Mouse (Mus musculus) kidney, embryonic 16.5 days (tissue): ENCODE data around the gene Fst. TPM values are rescaled to one million over a fixed set of nuclear protein-coding genes. Genes with fewer than 3 reads are reported as not detected.

Source experiments
- ATAC-seq: fragments of 200-750 bp; cut with Nextera tagmentation; 2 replicates; pipeline ENCODE4 v1.8.0; 2017; ENCODE audit warnings: moderate TSS enrichment; ENCODE audit not compliant: low FRiP score, low TSS enrichment
- H3K27ac ChIP-seq: fragments of 300-500 bp; sonication (generic); 2 replicates; pipeline ENCODE4 v1.5.1; 2014; ENCODE audit warnings: low read length
- H3K27me3 ChIP-seq: fragments of 300-500 bp; sonication (generic); 2 replicates; pipeline ENCODE4 v1.6.1; 2014; ENCODE audit warnings: low read length, control low read depth, mixed read lengths; ENCODE audit not compliant: insufficient read depth
- H3K36me3 ChIP-seq: fragments of 300-500 bp; sonication (generic); 2 replicates; pipeline ENCODE4 v1.6.1; 2014; ENCODE audit warnings: low read length, control low read depth, mixed read lengths; ENCODE audit not compliant: insufficient read depth
- H3K4me1 ChIP-seq: fragments of 300-500 bp; sonication (generic); 2 replicates; pipeline ENCODE4 v1.6.1; 2014; ENCODE audit warnings: low read length, control low read depth, mixed read lengths; ENCODE audit not compliant: insufficient read depth
- H3K4me2 ChIP-seq: fragments of 300-500 bp; sonication (generic); replicated peaks from 2 replicates; pipeline ENCODE4 v1.6.1; 2014; ENCODE audit warnings: low read depth, low read length
- H3K4me3 ChIP-seq: fragments of 300-500 bp; sonication (generic); 2 replicates; pipeline ENCODE4 v1.5.1; 2014; ENCODE audit warnings: mild to moderate bottlenecking, low read length
- H3K9ac ChIP-seq: fragments of 300-500 bp; sonication (generic); replicated peaks from 2 replicates; pipeline ENCODE4 v1.6.1; 2014; ENCODE audit warnings: low read length
- H3K9me3 ChIP-seq: fragments of 300-500 bp; sonication (generic); 2 replicates; pipeline ENCODE4 v1.6.1; 2016; ENCODE audit warnings: low read length, control low read depth
- WGBS: fragments of 180-500 bp; shearing (Covaris S2); extraction: QIAGEN DNeasy Blood & Tissue Kit; methylation state at CpG from one replicate; pipeline ENCODE4 v1.1.7; 2014; 5-methylcytosine and 5-hydroxymethylcytosine counted together
- polyA plus RNA-seq: library from polyadenylated mRNA; unstranded; fragments of >200 nt; fragmentation: Nextera tagmentation; extraction: Ambion mirVana; gene quantifications from 2 replicates; pipeline ENCODE4 v1.2.1, GENCODE M21; 2015

The Fst gene
- polyA plus RNA-seq, 1 experiment from 2014 or later = 3.2 TPM

DNA sequence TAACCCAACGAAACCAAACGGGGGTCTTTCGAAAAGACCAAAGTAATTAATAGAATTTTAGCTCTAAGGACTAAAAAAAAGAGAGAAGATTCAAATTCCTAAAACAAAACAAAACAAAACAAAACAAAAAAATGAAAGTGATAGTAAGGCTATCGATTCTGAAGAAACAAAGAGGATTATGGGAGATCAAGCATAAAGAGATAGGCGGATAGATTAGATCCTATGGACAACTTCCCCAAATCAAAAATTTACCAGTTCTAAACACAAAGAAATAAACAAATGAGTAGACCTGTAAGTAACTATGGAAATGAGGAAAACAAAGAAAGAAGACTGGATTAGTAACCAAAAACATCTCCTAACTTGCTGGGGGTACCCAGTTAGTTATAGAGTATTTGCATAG lies 33.5 kb downstream of the Fst start:
- no peaks in the 10 kb centered on the region for H3K4me1 ChIP-seq
- no peak for ATAC-seq
- no peak overlapping the region for H3K4me2 ChIP-seq
- H3K36me3 ChIP-seq = no peaks in the 10 kb centered on the region
- H3K4me3 ChIP-seq = no peak overlapping the region
- H3K27me3 ChIP-seq = no peaks in the 10 kb centered on the region
- no peak overlapping the region for H3K9ac ChIP-seq
- 95% methylated on average over 5 of the region's 5 CpGs for WGBS
- no peak overlapping the region for H3K27ac ChIP-seq
- H3K9me3 ChIP-seq = no peaks in the 10 kb centered on the region

- Histone ChIP-seq H3K27me3 (no peaks in the 10 kb centered on the region), H3K27ac (no peak overlapping the region), H3K36me3 (no peaks in the 10 kb centered on the region), H3K4me2 (no peak overlapping the region), H3K4me1 (no peaks in the 10 kb centered on the region), H3K9me3 (no peaks in the 10 kb centered on the region), H3K9ac (no peak overlapping the region), H3K4me3 (no peak overlapping the region)
- 71% methylated on average over 8 of the region's 8 CpGs for WGBS
- no peak for ATAC-seq
These were observed 38.5 kb downstream of the Fst start for GRCm38 (mm10) chr13:114420235-114420634.

- H3K4me1 ChIP-seq = no peaks in the 10 kb centered on the region
- WGBS = 72% methylated on average over 3 of the region's 3 CpGs
- no peaks in the 10 kb centered on the region for H3K36me3 ChIP-seq
- H3K27me3 ChIP-seq = no peaks in the 10 kb centered on the region
- no peak overlapping the region for H3K9ac ChIP-seq
- no peak overlapping the region for H3K4me3 ChIP-seq
- no peak for ATAC-seq
- no peak overlapping the region for H3K4me2 ChIP-seq
- no peak overlapping the region for H3K27ac ChIP-seq
- no peaks in the 10 kb centered on the region for H3K9me3 ChIP-seq
These were observed 39.4 kb downstream of the Fst start for GRCm38 (mm10) chr13:114419364-114419763.

- Histone ChIP-seq H3K27ac (no peak overlapping the region), H3K4me2 (no peak overlapping the region), H3K4me1 (no peaks in the 10 kb centered on the region), H3K27me3 (no peaks in the 10 kb centered on the region), H3K9me3 (no peaks in the 10 kb centered on the region), H3K9ac (no peak overlapping the region), H3K36me3 (no peaks in the 10 kb centered on the region), H3K4me3 (no peak overlapping the region)
- ATAC-seq = no peak
These were observed 46.4 kb downstream of the Fst start for GRCm38 (mm10) chr13:114412326-114412725.

DNA sequence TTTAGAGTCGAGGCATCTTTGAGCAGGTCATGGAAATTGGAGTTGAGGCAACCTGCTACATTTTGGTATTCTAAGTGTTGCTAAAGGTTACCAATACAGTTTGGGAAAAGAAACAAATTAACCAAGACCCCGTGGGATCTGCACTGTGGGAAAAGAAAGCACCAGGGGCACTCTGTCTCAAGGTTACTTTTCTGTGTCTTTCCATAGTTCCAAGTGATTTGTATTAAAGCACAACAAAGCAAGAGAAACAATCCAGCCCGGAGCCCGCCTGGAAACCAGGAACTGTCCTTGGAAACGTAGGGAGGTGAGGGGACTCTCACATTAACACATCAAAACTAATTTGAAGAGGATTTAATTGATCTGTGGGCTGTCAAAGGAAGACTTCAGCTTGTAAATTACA lies 51.9 kb downstream of the Fst start:
- no peak for ATAC-seq
- Histone ChIP-seq H3K27ac (no peak overlapping the region), H3K27me3 (no peaks in the 10 kb centered on the region), H3K4me1 (no peaks in the 10 kb centered on the region), H3K4me3 (no peak overlapping the region), H3K9ac (no peak overlapping the region), H3K36me3 (no peaks in the 10 kb centered on the region), H3K4me2 (no peak overlapping the region), H3K9me3 (no peaks in the 10 kb centered on the region)
- WGBS = 13% methylated on average over 5 of the region's 5 CpGs

- H3K4me3 ChIP-seq = no peak overlapping the region
- WGBS = 20% methylated on average over 5 of the region's 5 CpGs
- no peaks in the 10 kb centered on the region for H3K36me3 ChIP-seq
- H3K4me2 ChIP-seq = no peak overlapping the region
- H3K27ac ChIP-seq = no peak overlapping the region
- ATAC-seq = no peak
- no peaks in the 10 kb centered on the region for H3K27me3 ChIP-seq
- no peaks in the 10 kb centered on the region for H3K4me1 ChIP-seq
- no peaks in the 10 kb centered on the region for H3K9me3 ChIP-seq
- H3K9ac ChIP-seq = no peak overlapping the region
These were observed 52.3 kb downstream of the Fst start for GRCm38 (mm10) chr13:114406424-114406823.

- no peaks in the 10 kb centered on the region for H3K4me1 ChIP-seq
- WGBS = 87% methylated on average over 9 of the region's 9 CpGs
- no peaks in the 10 kb centered on the region for H3K36me3 ChIP-seq
- H3K27ac ChIP-seq = no peak overlapping the region
- no peaks in the 10 kb centered on the region for H3K9me3 ChIP-seq
- ATAC-seq = no peak
- H3K4me2 ChIP-seq = no peak overlapping the region
- H3K9ac ChIP-seq = no peak overlapping the region
- H3K4me3 ChIP-seq = no peak overlapping the region
- H3K27me3 ChIP-seq = no peaks in the 10 kb centered on the region
These were observed 53.5 kb downstream of the Fst start for GRCm38 (mm10) chr13:114405100-114405715.

Other genes with a start within 250 kb of the Fst start
- 275 and 293 TPM in 2 replicates for gene Ndufs4, start 70.7 kb downstream of the Fst start, polyA plus RNA-seq